Mouse (Mus musculus) heart, adult 2 months (tissue): ENCODE results near the gene Pde6h.

Experiments used
- CTCF ChIP-seq: fragments of 200-600 bp; IDR thresholded peaks from 2 replicates; pipeline ENCODE4 v1.8.1; 2022; ENCODE audit warnings: antibody characterized with exemption, mild to moderate bottlenecking, moderate library complexity
- POLR2A ChIP-seq: fragments of 200-500 bp; IDR thresholded peaks from 2 replicates; pipeline ENCODE4 v1.6.1; 2011; ENCODE audit warnings: mild to moderate bottlenecking, low read depth, low read length, control low read depth; ENCODE audit not compliant: insufficient read depth

GRCm38 (mm10) chr6:136923532-136923931 lies at the start of gene Pde6h:
- TF ChIP-seq POLR2A, result no peak
- no peak for TF ChIP-seq CTCF
